Mouse (Mus musculus): ENCODE data around the gene CN725425. TPM values are rescaled to one million over a fixed set of nuclear protein-coding genes. Genes with fewer than 3 reads are reported as not detected.

CN725425 gene
- polyA plus RNA-seq, 1 experiment from 2014 or later = not detected

DNA sequence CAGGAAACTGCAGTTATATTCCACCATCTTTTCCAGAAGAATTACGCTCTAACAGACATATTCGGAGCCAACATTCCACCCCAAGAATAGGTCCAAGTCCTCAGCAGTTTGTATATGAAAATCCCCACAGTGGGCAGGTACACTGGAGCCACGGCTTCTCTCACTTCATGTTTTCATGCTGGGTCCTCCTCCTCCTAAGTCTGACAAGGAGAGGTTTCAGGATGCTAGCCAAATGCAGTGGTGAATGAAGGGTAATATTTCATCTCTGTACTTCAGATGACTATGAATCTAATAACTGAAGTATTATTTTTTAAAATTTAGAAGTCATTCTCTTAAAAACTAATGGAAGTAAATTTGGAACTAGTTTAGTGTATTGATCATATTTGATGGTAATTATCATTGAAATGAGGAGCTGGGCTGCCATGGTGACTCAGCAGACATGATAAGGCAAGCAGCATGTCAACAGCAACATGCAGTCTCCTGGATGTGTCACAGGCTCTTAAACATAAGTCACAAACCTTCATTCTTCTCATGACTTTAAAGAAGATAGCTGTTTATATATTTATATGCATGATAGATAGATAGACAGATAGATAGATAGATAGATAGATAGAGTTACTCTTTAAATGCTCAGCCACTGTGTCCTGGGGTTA lies 41.5 kb downstream of the CN725425 start:
- 80% methylated on average over 3 of the region's 3 CpGs for WGBS
- Histone ChIP-seq H3K9me3 (no peaks in the 10 kb centered on the region), H3K27me3 (replicated peaks) (no peaks in the 10 kb centered on the region), H3K4me3 (no peak overlapping the region), H3K4me1 (no peaks in the 10 kb centered on the region), H3K9ac (no peak overlapping the region), H3K27ac (replicated peaks) (no peak overlapping the region), H3K4me2 (no peak overlapping the region), H3K36me3 (no peaks in the 10 kb centered on the region)
- no peak for ATAC-seq (ENCODE audit: extremely low read depth, insufficient number of reproducible peaks, low FRiP score, low TSS enrichment)

- Histone ChIP-seq H3K36me3 (no peaks in the 10 kb centered on the region), H3K4me2 (no peak overlapping the region), H3K27me3 (replicated peaks) (no peaks in the 10 kb centered on the region), H3K27ac (replicated peaks) (no peak overlapping the region), H3K9ac (no peak overlapping the region), H3K9me3 (no peaks in the 10 kb centered on the region), H3K4me1 (0 out of 2 replicates have a peak, but pooled peaks cover 4% of the 10 kb centered on the region), H3K4me3 (no peak overlapping the region)
- 70% methylated on average over 6 of the region's 6 CpGs for WGBS
- no peak for ATAC-seq (ENCODE audit: extremely low read depth, insufficient number of reproducible peaks, low FRiP score, low TSS enrichment)
These were observed 51.5 kb downstream of the CN725425 start for GRCm38 (mm10) chr15:91250815-91251214.

GRCm38 (mm10) chr15:91251544-91252408 lies 52.5 kb downstream of the CN725425 start:
- H3K9ac ChIP-seq = no peak overlapping the region
- ATAC-seq (ENCODE audit: extremely low read depth, insufficient number of reproducible peaks, low FRiP score, low TSS enrichment) = no peak
- H3K36me3 ChIP-seq = no peaks in the 10 kb centered on the region
- no peak overlapping the region for H3K27ac ChIP-seq (replicated peaks)
- H3K4me1 ChIP-seq = 0 out of 2 replicates have a peak, but pooled peaks cover 4% of the 10 kb centered on the region
- H3K4me3 ChIP-seq = no peak overlapping the region
- no peaks in the 10 kb centered on the region for H3K9me3 ChIP-seq
- H3K27me3 ChIP-seq (replicated peaks) = no peaks in the 10 kb centered on the region
- no peak overlapping the region for H3K4me2 ChIP-seq
- 58% methylated on average over 9 of the region's 9 CpGs for WGBS

- no peak overlapping the region for H3K9ac ChIP-seq
- no peaks in the 10 kb centered on the region for H3K9me3 ChIP-seq
- H3K4me3 ChIP-seq = no peak overlapping the region
- no peak overlapping the region for H3K27ac ChIP-seq (replicated peaks)
- 44% methylated on average over 8 of the region's 8 CpGs for WGBS
- H3K36me3 ChIP-seq = no peaks in the 10 kb centered on the region
- H3K4me2 ChIP-seq = no peak overlapping the region
- ATAC-seq (ENCODE audit: extremely low read depth, insufficient number of reproducible peaks, low FRiP score, low TSS enrichment) = no peak
- H3K27me3 ChIP-seq (replicated peaks) = no peaks in the 10 kb centered on the region
- 0 out of 2 replicates have a peak, but pooled peaks cover 4% of the 10 kb centered on the region for H3K4me1 ChIP-seq
These were observed 53.7 kb downstream of the CN725425 start for GRCm38 (mm10) chr15:91252956-91253355.

DNA sequence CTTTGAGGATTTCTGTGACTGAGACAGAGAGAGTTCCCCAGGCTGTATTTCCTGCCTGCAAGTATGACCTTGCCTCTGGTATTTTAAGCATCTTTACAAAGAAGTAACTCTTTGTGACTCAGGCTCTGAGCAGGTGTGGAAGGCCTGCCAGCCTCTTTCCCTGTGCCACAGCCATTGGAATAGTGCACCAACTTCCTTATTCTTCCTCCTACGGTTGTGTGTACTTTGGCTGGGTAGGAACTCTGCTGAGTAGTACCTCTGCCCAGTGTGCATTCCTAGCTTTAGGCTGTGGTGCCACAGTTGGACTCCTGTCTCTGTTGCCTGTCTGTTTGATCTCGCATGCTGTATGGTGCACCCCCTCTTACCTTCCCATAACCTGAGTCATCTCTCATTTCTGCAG lies 56.0 kb downstream of the CN725425 start:
- WGBS = 74% methylated on average over 2 of the region's 2 CpGs

GRCm38 (mm10) chr15:91257140-91257539 lies 57.8 kb downstream of the CN725425 start:
- 63% methylated on average over 11 of the region's 11 CpGs for WGBS
- Histone ChIP-seq H3K4me3 (no peak overlapping the region), H3K9me3 (no peaks in the 10 kb centered on the region), H3K9ac (no peak overlapping the region), H3K4me1 (no peaks in the 10 kb centered on the region), H3K27me3 (replicated peaks) (no peaks in the 10 kb centered on the region), H3K4me2 (no peak overlapping the region), H3K27ac (replicated peaks) (no peak overlapping the region), H3K36me3 (no peaks in the 10 kb centered on the region)
- no peak for ATAC-seq (ENCODE audit: extremely low read depth, insufficient number of reproducible peaks, low FRiP score, low TSS enrichment)

More for the DNA sequence above, 56.0 kb downstream of the CN725425 start:
- H3K9me3 ChIP-seq = no peaks in the 10 kb centered on the region
- no peak overlapping the region for H3K9ac ChIP-seq
- no peaks in the 10 kb centered on the region for H3K36me3 ChIP-seq
- H3K27ac ChIP-seq (replicated peaks) = no peak overlapping the region
- H3K4me1 ChIP-seq = no peaks in the 10 kb centered on the region
- H3K4me2 ChIP-seq = no peak overlapping the region
- ATAC-seq (ENCODE audit: extremely low read depth, insufficient number of reproducible peaks, low FRiP score, low TSS enrichment) = no peak
- H3K27me3 ChIP-seq (replicated peaks) = no peaks in the 10 kb centered on the region
- H3K4me3 ChIP-seq = no peak overlapping the region

- Histone ChIP-seq H3K27ac (replicated peaks) (no peak overlapping the region), H3K4me1 (no peaks in the 10 kb centered on the region), H3K4me3 (no peak overlapping the region), H3K36me3 (no peaks in the 10 kb centered on the region), H3K9ac (no peak overlapping the region), H3K27me3 (replicated peaks) (no peaks in the 10 kb centered on the region), H3K9me3 (no peaks in the 10 kb centered on the region), H3K4me2 (no peak overlapping the region)
- 44% methylated on average over 5 of the region's 5 CpGs for WGBS
- ATAC-seq (ENCODE audit: extremely low read depth, insufficient number of reproducible peaks, low FRiP score, low TSS enrichment) = no peak
These were observed 61.3 kb downstream of the CN725425 start for GRCm38 (mm10) chr15:91260578-91260977.

DNA sequence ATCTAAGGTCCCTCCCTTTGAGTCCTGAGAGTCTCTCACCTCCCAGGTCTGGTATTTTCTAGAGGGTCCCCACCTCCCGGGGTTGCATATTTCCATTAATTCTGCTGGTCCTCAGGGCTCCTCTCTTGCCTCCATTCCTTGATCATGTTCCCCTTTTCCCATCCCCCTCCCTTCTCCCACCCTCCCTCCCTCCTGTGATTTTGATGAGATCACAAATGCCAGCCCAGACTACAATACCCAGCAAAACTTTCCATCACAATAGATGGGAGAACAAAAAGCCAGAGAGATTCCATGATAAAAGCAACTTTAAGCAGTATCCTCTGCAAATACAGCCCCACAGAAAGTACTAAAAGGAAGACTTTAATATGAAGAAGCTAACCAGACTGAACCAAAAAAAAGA lies 64.6 kb downstream of the CN725425 start:
- Histone ChIP-seq H3K27me3 (replicated peaks) (no peaks in the 10 kb centered on the region), H3K27ac (replicated peaks) (no peak overlapping the region), H3K4me2 (no peak overlapping the region), H3K4me1 (no peaks in the 10 kb centered on the region), H3K4me3 (no peak overlapping the region), H3K9me3 (no peaks in the 10 kb centered on the region), H3K9ac (no peak overlapping the region), H3K36me3 (no peaks in the 10 kb centered on the region)
- 74% methylated on average over 1 of the region's 1 CpGs for WGBS
- no peak for ATAC-seq (ENCODE audit: extremely low read depth, insufficient number of reproducible peaks, low FRiP score, low TSS enrichment)

DNA sequence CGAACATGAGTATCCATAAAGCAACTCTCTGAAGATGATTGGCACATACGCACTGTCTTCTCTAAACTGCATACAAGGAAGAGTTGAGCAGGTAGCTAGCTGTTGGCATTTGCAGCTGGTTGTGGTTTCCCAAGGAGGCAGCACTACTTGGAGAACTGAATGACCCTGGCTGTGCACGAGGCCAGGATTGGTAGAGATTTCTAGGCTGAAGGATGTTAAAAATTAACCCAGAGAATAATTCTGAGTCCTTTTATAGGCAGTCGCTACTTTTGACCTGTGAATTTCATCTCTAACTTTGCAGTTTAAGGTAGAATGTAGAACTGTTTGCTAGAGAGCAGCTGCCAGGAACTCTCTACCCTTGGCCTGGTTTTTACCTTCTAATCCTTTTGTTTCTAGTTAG lies 69.2 kb downstream of the CN725425 start:
- no peak overlapping the region for H3K27ac ChIP-seq (replicated peaks)
- no peaks in the 10 kb centered on the region for H3K27me3 ChIP-seq (replicated peaks)
- no peak for ATAC-seq (ENCODE audit: extremely low read depth, insufficient number of reproducible peaks, low FRiP score, low TSS enrichment)
- 76% methylated on average over 4 of the region's 4 CpGs for WGBS
- no peaks in the 10 kb centered on the region for H3K36me3 ChIP-seq
- H3K4me2 ChIP-seq = no peak overlapping the region
- no peak overlapping the region for H3K4me3 ChIP-seq
- H3K4me1 ChIP-seq = no peaks in the 10 kb centered on the region
- H3K9me3 ChIP-seq = no peaks in the 10 kb centered on the region
- no peak overlapping the region for H3K9ac ChIP-seq

DNA sequence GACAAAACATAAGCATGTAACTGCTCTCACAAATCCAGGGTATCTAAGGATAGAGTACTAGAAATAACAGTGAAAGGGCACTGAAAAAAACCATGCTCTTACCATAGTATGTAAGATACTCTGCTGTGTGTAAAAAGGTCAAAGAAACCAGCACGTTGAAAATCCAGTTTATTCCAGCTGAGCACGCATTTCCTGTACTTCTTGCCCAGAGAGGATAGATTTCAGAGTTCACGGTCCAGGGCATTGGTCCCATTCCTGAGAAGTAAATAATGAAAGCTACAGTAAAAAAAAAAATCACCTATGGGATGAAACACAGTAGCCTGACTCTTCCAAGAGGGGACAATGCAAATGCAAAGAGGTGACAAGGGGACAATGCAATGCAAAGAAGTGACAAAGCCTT lies 76.7 kb downstream of the CN725425 start:
- Histone ChIP-seq H3K4me3 (no peak overlapping the region), H3K27me3 (replicated peaks) (no peaks in the 10 kb centered on the region), H3K9me3 (no peaks in the 10 kb centered on the region), H3K4me1 (0 out of 2 replicates have a peak, but pooled peaks cover 6% of the 10 kb centered on the region), H3K36me3 (no peaks in the 10 kb centered on the region), H3K4me2 (no peak overlapping the region), H3K9ac (no peak overlapping the region), H3K27ac (replicated peaks) (no peak overlapping the region)
- no peak for ATAC-seq (ENCODE audit: extremely low read depth, insufficient number of reproducible peaks, low FRiP score, low TSS enrichment)
- 53% methylated on average over 3 of the region's 3 CpGs for WGBS

DNA sequence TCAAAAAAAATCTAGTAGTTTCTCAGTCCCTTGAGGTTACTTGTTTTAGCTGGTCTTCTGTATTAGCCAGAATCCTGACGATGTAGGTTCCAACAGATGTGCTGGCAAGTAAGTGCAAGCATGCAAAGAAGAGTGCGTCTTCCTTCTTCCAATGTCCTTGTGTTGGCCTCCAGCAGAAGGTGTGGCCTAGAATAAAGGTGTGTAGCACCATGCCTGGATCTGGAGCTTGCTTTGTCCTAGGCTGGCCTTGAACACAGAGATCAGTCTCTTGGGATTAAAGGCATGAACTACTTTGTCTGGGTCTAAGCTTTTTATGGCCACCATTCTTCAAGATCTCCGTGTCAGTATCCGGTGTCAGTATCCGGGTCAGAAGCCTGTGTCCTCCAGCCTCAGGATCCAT lies 80.3 kb downstream of the CN725425 start:
- WGBS = 86% methylated on average over 5 of the region's 5 CpGs
- no peaks in the 10 kb centered on the region for H3K9me3 ChIP-seq
- H3K4me1 ChIP-seq = 0 out of 2 replicates have a peak, but pooled peaks cover 6% of the 10 kb centered on the region
- H3K36me3 ChIP-seq = no peaks in the 10 kb centered on the region
- no peaks in the 10 kb centered on the region for H3K27me3 ChIP-seq (replicated peaks)
- no peak for ATAC-seq (ENCODE audit: extremely low read depth, insufficient number of reproducible peaks, low FRiP score, low TSS enrichment)
- H3K27ac ChIP-seq (replicated peaks) = no peak overlapping the region
- H3K4me3 ChIP-seq = no peak overlapping the region
- no peak overlapping the region for H3K4me2 ChIP-seq
- no peak overlapping the region for H3K9ac ChIP-seq
